Mouse (Mus musculus) olfactory bulb, adult 2 months (tissue): ENCODE results near the gene Gm45711.

Experiments
- CTCF ChIP-seq: fragments of 200-500 bp; IDR thresholded peaks from 2 replicates; pipeline ENCODE4 v1.5.1; 2012; ENCODE audit warnings: low read depth, mild to moderate bottlenecking, low read length, moderate library complexity; ENCODE audit not compliant: insufficient read depth
- POLR2A ChIP-seq: fragments of 200-500 bp; IDR thresholded peaks from 2 replicates; pipeline ENCODE4 v1.6.1; 2012; ENCODE audit warnings: mild to moderate bottlenecking, low read depth, low read length, moderate library complexity; ENCODE audit not compliant: insufficient read depth

DNA sequence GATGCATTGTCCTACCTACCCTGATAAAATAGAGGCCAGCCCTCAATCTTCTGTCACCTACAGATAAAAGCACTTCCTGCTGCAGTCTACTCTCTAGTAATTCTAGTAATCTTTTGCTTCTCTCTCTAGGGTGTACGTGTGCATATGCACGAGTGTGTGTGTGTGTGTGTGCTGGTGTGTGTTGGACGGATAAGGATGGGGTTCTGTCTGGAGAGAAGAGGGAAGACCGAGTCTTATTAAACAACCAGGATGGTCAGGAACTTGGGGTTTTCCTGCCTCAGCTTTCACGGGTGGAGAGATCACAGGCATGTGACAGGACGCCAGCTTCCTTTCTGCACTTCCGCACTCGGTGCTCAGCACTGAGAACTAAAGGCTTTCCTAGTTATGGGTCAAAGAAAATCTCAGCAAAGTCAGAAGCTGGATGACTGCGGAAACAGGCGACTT, 70.4 kb downstream of the Gm45711 start:
- TF ChIP-seq CTCF (no peak), POLR2A (no peak)
